Mouse (Mus musculus): ENCODE data around the gene Tsc22d4.

Gene Tsc22d4

DNA sequence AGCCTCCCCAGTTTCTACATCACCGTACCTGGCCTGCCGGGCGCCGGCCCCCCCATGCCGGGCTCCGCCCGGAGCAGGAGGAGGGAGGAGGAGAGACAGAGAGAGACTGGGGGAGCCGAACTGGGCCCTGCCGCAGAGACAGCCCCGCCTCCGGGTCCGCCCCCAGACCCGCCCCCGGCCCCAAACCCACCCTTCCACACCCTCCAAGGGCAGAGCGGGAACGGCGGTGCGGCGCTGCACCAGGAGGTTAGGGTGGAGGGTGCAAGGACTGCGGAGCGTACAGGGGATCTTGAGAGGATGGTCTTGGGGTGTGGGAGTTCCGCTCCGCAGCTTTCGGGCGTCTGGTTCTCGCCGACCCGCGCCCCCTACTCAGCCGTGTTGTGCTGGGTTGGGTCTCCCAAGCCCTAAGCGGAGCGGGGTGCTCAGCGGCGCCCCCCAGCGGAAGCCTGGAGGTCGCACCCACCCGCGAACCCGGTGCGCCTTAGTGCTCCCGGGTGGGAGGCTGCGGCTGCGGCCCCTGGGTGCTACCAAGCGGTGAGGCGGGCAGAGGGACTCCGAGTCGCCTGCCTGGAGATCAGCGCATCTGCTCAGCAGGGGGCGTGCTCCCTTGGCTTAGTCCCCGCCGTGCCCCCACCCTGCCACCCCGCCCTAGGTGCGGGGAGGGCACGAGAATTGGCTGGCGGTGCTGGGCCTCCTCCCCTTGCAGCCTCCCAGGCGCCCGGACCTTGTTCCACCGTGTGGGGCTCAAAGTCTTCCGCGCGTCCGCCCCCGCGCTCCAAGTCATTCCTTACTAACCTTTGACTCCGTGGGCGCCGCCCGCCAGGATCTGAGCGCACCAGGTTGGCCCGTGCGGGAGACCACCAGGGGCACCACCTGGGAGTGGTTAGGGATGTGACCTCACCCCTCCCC is 4.3 kb upstream of the Tsc22d4 start, which contains the start of gene Nyap1:
Gene Nyap1, minus strand, starts transcription at position 585 of the 909 bp plus-strand sequence.
- peak; percentile 91 for DNase-seq (ENCODE audit: low read depth, low spot score)

DNA sequence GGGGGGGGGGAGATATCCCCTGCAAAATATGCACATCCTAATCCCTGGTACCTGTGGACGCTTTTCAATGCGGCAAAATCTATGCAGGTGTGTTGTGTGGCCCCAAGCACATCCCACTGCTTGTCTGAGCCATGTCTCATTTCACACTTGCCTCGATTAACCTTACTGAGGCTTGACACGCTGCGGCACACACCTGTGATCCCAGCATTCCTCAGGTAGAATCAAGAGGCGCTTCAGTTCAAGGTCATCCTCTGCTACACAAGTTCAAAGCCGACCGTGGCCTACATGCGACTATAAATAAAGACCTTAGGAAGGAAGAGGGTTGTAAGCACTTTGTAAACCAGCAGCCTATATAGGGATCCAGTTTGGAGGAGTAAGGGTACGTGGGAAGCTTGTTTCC is 3.5 kb upstream of the Tsc22d4 start:
- peak; percentile 77 for DNase-seq (ENCODE audit: low read depth, low spot score)

DNA sequence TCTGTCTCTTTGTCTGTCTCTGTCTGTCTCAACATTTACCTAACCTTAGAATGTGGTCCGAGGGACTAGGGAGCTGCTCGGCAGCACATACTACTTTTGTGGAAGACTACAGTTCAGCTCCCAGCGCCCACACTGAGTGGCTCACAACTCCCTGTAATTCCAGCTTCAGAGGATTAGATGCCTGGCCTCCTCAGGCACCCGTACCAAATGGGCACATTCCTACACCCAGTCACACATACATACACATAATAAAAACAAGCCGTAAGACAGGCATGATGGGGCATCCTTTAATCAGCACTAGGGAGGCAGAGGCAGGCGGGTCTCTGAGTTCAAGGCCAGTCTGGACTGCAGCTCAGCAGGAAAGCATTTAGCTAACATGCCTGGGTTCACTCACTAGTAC is 2.7 kb upstream of the Tsc22d4 start:
- DNase-seq (ENCODE audit: low read depth, low spot score) = no peak

DNA sequence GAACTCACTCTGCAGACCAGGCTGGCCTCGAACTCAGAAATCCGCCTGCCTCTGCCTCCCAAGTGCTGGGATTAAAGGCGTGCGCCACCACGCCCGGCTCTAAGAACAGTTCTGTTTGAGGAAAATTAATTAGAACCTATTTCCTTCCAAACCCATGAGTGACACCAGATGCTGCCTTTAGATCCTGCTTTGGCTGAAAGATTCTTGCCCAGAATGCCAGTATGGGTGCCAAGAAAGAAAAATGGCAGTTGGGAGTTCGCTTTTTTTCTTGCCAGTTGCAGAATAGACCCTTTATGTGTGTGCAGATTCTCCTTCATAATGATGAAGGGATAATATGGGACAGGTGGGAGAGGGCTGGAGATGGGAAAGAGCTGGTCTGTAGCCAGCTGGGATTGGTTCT is 1.3 kb upstream of the Tsc22d4 start:
- no peak for DNase-seq (ENCODE audit: low read depth, low spot score)

DNA sequence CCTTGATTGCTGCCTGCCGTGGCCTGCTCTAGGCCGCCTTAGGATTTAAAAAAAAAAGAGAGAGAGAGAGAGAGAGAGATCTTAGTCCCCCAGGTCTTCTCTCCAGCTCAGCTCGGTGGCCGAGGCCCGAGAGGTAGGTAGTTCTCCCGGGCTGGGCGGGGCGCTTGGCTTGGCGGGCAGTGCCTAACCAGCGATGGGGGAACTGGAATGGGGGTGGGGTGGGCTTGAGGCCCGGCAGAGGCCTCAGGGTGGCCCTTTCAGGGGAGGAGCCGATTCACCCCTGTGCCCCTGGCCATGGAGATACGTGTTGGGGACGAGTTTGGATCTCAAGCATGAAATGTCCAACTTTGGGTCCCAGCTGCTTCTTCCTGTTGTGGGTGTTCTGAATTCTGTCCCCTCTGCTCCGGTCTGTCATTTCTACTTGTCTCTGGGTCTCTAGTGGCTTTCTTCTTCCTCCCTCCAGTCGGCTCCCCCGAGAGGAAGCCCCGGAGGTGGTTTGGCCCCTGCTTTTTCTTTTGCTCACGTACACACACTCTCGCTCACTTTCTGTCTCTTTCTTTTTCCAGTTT is 836 bp downstream of the Tsc22d4 start:
- DNase-seq (ENCODE audit: low read depth, low spot score) = no peak

DNA sequence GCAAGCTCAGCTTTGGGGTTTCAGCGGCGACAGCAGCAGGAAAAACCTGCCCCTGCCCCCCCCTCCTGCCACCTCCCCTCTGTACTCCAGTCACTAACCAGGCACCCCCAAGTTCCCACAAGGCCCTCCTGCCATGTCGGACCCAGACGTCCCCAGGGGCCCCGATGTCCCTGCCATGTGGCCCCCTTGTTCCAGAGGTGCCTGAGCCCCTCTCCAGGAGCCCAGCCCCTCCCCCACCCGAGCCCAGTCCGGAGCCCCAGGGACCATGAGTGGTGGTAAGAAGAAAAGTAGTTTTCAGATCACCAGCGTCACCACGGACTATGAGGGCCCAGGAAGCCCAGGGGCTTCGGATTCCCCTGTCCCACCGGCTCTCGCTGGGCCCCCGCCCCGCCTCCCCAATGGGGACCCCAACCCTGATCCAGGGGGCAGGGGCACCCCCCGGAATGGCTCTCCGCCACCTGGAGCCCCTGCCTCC is 1.4 kb downstream of the Tsc22d4 start:
- no peak for DNase-seq (ENCODE audit: low read depth, low spot score)

DNA sequence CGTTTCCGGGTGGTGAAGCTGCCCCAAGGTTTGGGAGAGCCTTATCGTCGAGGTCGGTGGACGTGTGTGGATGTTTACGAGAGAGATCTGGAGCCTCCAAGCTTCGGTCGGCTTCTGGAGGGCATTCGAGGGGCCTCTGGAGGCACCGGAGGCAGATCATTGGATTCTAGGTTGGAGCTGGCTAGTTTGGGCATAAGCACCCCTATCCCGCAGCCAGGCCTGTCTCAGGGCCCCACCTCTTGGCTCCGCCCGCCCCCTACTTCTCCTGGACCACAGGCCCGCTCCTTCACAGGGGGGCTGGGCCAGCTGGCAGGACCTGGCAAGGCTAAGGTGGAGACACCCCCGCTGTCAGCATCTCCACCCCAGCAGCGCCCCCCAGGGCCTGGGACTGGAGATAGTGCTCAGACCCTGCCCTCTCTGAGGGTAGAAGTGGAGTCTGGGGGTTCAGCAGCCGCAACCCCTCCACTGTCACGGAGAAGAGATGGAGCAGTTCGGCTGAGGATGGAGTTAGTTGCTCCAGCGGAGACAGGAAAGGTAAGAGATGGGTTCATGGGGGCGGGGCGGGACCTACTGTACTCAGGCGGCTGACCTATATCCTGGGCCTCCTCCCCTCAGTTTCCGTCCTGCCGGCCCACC is 1.9 kb downstream of the Tsc22d4 start:
- no peak for DNase-seq (ENCODE audit: low read depth, low spot score)

GRCm38 (mm10) chr5:137748130-137748770 is 2.7 kb downstream of the Tsc22d4 start:
- no peak for DNase-seq (ENCODE audit: low read depth, low spot score)

GRCm38 (mm10) chr5:137749196-137749836 is 3.8 kb downstream of the Tsc22d4 start:
- DNase-seq (ENCODE audit: low read depth, low spot score) = peak; percentile 69

GRCm38 (mm10) chr5:137750212-137750611 is 4.7 kb downstream of the Tsc22d4 start:
- DNase-seq (ENCODE audit: low read depth, low spot score) = peak; percentile 66

DNA sequence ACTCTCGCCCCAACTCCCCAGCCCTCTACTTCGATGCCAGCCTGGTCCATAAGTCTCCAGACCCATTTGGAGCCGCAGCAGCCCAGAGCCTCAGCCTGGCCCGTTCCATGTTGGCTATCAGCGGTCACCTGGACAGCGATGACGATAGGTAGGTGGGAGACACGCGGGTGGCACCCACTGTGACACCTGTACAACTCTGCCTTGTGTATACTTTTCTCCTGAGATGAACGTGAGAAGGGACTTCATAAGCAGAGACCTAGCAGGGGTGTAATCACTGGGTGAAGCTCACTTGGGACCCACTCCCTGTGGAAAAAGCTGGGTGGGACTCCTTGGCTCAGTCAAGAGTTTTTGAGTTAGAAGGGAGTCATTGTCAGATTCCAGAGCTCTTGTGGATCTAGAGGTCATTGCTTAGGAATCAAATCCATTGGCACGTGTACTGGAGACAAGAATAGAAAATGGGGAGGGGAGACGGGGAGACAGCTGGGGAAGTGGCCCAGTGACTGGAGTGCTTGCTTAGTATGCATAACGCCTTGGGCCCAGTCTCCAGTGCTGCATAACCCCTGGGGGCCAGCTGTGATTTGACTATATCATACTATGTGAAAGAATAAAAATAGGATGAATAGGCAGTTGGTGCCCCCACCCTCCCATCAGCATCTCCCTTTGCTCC is 5.8 kb downstream of the Tsc22d4 start:
- DNase-seq (ENCODE audit: low read depth, low spot score) = no peak

DNA sequence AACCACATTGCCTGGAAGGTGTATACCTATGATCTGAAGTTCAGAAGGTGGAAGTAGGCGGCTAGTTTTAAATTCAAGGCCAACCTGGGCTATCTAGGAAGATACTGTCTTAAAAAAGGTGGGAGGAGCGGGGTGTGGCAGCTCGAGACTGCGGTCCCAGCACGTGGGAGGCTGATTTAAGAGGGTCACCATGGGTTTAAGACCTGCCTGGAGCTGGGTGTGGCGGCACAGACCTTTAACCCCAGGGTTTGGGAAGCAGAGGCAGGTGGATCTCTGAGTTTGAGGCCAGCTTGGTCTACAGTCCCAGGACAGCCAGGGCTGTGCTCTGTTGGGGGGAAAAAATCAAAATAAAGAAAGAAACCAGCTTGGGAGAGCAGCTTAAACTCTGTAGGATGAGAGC is 6.5 kb downstream of the Tsc22d4 start:
- no peak for DNase-seq (ENCODE audit: low read depth, low spot score)

GRCm38 (mm10) chr5:137753111-137753832 is 7.7 kb downstream of the Tsc22d4 start:
- DNase-seq (ENCODE audit: low read depth, low spot score) = no peak

GRCm38 (mm10) chr5:137755425-137755824 is 9.9 kb downstream of the Tsc22d4 start:
- no peak for DNase-seq (ENCODE audit: low read depth, low spot score)

DNA sequence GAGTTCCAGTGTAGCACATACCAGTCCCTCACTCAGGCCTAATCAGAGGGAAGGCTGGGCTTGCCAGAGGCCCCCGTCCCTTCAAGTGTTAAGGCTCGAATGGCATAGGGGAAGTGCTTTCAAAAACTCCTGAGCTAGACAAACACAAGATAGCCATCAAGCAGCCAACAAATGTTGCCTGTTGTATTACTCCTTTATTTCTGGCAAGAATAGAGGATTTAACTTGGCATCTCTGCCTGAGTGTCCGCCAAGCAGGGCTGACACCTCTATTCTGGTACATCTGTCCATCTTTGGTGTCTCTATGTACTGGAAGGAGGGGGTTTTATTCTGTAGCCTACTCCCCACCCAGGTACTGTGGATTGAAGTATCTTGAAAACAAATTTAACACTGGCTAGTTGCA is 10.6 kb downstream of the Tsc22d4 start:
- no peak for DNase-seq (ENCODE audit: low read depth, low spot score)

- DNase-seq (ENCODE audit: low read depth, low spot score) = peak; percentile 85
Observed at GRCm38 (mm10) chr5:137756882-137757661, 11.5 kb downstream of the Tsc22d4 start.

GRCm38 (mm10) chr5:137757887-137758286 is 12.4 kb downstream of the Tsc22d4 start:
- no peak for DNase-seq (ENCODE audit: low read depth, low spot score)

DNA sequence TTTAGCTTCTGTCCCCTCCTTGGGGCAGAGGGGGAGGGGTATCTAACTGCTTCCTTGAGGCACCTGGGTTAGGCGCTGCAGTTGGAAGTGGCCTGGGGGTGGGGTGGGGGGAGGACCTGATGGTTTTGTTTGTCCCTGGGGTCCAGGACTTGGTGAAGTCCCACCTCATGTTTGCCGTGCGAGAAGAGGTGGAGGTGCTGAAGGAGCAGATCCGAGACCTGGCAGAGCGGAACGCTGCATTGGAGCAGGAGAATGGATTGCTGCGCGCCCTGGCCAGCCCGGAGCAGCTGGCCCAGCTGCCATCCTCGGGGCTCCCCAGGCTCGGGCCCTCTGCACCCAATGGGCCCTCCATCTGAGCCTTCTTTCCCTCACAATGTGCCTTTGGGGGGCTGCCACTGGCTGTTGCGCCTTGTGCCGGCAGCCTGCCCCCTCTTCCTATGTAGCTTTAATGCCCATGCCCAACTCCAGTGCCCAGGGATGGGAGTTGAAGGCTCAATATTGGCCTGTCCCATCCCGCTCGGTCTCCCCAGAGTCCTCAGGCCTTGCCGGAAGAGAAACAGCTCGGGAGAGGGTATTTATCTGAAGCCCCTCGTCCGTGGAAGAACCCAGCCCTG is 13.5 kb downstream of the Tsc22d4 start:
- no peak for DNase-seq (ENCODE audit: low read depth, low spot score)

DNA sequence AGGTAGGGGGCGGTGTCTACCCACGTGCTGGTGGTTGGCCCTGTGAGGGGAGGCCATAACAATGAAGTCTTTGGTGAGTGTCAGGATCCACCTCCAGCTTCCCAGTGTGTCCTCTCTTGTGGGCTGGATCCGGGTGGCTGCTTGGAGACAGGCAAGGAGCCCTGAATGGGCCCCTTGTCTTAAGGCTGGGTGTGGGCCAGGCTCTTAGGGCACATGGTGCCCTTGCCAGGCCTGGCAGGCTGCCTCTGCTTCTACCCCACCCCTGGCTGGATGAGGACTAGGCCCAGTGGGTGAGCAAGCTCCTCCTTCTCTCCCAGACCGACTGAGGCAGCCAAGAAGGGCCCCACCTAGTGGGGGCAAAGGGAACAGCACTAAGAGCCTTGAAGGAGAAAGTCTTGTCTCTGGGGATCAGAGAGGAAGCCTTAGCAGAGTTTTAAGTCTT is 14.5 kb downstream of the Tsc22d4 start:
- peak; percentile 92 for DNase-seq (ENCODE audit: low read depth, low spot score)
